Mouse (Mus musculus): Measurements from ENCODE around the gene Sulf2.
"Not testable (repeated sequence)": the region's sequence is repeated elsewhere in the genome, so short reads cannot be mapped to it uniquely, and the experiment has no call there.

Gene Sulf2

GRCm38 (mm10) chr2:166086457-166087233, 68.8 kb downstream of the Sulf2 start:
- DNase-seq (ENCODE audit: low read depth, low spot score) = no peak

DNA sequence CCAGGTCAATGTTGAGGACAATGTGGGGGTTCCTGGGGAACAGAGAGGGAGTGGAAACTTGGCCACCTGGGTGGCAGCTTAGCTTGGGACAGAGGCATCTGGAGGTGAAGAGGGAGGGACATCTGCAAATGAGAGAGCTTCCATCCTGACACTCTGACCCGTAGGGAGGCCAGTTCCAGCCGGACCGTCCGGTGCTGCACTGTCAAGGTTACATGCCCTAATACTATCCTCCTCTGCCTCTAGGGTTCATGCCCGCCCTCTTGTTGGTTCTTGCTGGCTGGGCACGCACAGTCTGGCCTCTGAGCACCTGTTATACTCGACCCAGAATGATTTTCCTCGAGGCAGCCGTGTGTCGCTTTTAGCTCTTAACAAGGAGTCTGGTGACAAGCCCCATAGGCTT, 69.7 kb downstream of the Sulf2 start:
- no peak for DNase-seq (ENCODE audit: low read depth, low spot score)

DNA sequence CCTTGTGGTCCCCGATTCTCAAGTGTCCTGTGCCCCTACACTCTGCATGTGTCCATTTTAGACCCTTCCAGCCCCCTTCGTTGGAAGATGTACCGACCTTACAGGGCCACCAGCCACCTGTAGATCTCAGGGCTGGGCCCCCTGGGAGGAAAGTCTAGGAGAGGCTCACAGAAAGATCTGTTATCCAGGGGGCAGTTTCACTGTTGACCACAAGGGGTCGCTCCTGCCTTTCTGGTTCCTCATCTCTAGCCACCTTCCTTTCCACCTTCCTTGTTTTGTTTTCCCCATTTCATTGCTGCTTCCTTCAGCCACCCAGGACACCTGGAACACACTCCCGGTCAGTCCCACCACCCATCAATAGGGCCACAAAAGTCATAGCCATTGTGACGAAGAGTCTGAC, 70.5 kb downstream of the Sulf2 start:
- DNase-seq (ENCODE audit: low read depth, low spot score) = not testable (repeated sequence)

DNA sequence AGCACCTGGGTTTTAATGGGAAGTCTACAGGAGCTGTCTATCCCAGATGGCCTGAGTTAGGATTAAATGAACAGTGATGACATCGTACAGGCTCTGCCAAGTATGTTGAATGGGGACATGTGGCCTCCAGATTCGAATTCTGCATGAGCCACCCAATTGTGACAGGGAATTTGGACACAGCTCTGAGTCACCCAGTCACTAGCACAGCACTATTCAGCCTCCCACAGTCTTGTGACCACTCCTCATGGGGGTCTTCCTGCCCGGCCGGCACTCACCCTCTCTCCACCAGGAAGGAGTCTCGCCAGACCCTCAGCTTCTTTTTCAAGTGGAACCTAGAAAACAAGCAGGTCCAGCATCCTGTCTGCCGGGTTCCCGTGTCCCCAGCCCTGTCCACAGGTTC, 71.4 kb downstream of the Sulf2 start:
- no peak for DNase-seq (ENCODE audit: low read depth, low spot score)

DNA sequence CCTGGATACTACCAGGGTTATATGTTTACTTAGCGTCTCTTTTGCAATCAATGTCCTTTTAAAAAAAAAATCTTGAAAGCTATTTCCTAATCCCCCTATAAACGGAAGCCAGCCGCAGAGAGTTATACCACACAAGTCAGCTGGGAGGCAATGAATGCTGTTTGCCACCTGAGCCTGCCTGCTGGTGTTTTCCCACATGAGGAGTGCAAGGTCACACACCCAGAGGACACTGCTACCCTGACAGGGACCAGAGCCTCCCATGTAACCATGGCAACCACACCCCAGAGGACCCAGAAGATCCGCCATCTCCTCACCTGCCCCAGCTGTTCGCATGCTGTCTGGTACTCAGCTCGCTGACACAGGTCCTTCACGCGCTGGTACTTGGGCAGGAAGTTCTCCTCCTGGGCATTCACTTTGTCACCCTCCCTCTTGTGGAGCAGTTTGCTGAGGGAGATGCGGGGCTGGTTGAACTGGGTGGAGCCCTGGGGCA, 71.9 kb downstream of the Sulf2 start:
- no peak for DNase-seq (ENCODE audit: low read depth, low spot score)

- no peak for DNase-seq (ENCODE audit: low read depth, low spot score)
Observed at GRCm38 (mm10) chr2:166082661-166083060, 72.8 kb downstream of the Sulf2 start.

- DNase-seq (ENCODE audit: low read depth, low spot score) = peak; percentile 58
Observed at GRCm38 (mm10) chr2:166082193-166082592, 73.3 kb downstream of the Sulf2 start.

GRCm38 (mm10) chr2:166080967-166081750, 74.3 kb downstream of the Sulf2 start:
- DNase-seq (ENCODE audit: low read depth, low spot score) = no peak

DNA sequence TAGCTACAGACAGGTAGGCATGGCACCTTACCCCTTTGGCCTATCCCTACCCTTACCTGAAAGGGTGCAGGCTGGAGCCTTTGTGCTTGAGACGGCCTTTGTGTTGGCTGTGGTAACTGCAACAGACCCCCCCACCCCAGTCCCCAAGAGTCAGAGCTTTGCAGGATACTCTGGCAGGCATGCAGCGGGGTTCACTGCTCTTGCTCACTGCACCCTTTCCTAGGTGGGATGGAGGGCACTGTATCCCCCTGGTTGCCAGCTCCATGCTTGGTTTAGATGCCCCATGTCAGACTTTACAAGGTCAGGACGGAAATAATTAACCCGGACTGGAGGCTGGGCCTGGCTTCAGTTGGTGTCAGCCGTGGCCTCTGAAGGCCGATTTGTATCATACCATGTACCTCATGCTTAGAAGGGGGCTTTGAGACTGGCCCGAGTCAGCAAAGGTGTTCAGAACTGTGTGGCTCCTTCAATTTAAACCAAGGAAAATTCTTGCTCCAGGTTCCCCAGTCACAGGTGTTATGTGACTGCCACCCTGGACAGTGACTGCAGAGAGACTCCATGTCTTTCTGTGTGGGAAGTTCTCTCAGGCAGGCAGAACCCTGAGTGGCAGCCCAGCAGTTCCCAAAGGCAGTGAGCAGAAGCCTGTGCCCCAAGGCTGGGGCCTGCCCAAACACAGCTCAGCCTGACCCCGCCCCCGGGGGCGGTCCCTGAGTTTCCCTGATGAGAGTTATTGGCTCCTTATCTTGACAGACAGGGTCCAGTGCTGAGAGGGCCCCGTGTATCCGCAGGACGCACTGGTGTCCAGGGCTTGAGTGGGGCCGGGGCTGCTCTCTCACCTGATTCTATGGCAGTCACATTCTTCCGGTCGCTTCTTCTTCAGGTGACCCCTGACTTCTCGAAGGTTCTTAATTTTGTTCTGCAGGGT, 75.2 kb downstream of the Sulf2 start:
- DNase-seq (ENCODE audit: low read depth, low spot score) = no peak

DNA sequence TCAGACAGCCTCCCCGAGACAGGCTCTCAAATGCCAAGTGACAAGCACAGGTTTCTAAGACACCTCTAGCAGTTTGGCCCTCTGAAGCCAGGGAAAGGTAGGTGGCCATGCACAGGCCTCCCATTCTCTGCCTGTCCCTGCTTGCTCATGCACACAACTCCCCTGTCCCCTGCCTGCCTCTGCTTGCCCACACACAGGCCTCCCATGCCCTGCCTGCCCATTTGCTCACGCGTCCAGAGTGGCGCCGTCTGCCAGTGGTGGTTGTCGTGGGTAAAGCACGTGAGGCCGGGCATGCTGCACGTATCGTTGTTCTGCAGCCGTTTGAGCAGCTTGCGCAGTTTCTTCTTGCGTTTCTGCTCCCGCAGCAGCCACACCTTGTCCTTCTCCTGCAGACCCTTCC, 76.2 kb downstream of the Sulf2 start:
- DNase-seq (ENCODE audit: low read depth, low spot score) = no peak

GRCm38 (mm10) chr2:166077371-166077770, 78.1 kb downstream of the Sulf2 start:
- DNase-seq (ENCODE audit: low read depth, low spot score) = no peak

GRCm38 (mm10) chr2:166074322-166074721, 81.1 kb downstream of the Sulf2 start:
- no peak for DNase-seq (ENCODE audit: low read depth, low spot score)

DNA sequence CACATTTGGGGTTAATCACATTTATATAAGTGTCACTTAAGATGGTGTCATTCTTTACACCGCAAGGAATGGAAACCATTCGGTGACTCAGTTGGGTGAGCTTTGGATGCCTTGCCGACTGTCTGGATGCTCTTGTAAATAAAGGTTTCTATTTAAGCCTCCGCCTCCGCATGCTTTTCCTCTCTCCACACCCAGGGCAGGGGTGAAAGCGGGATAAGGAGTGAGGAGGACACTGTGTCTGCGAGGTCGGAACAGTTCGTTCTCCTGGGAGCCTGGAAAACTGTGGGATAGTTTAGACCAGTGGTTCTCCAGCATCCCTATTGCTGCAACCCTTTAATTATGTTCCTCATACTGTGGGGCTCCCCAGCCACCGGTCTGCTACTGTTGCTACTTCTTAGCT, 82.4 kb downstream of the Sulf2 start:
- no peak for DNase-seq (ENCODE audit: low read depth, low spot score)

DNA sequence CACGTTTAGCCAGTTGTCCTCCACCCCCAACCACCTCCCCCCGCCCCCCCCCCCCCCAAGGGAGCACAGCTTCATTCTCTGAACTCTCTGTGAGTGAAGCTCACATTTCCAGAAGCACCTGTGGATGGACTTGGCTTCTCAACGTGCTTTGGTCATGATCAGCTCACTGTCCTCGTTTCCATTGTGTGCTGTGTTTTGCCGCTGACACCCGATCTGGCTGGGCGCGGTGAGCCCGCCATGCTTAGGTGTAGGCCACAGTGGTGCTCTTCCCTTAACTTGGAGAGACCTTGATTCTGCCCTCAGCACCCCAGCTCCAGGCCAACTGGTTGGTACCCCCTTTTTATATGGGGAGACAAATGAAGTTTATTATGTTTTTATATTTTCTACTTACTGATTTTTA, 83.6 kb downstream of the Sulf2 start:
- DNase-seq (ENCODE audit: low read depth, low spot score) = no peak

DNA sequence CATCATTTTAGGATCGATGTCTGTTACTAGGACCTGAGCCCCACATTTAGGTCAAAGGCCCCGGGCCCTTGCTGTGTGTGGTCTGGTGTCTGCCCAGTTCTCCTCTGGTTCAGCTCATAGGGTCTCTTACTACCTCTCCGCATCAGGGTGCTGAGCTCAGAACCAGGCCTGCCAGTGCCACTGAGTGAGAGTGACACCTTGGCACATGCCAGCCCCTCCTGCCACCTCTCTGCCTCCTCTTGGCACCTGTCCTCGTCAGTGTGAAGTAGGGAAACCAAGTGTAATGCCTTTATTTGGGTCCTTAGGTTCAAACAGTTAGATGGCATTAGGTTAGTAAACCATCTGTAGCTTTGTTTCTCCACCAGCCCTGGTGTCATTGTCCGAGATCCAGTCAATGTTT, 84.0 kb downstream of the Sulf2 start:
- DNase-seq (ENCODE audit: low read depth, low spot score) = no peak

- DNase-seq (ENCODE audit: low read depth, low spot score) = no peak
Observed at GRCm38 (mm10) chr2:166069738-166070137, 85.7 kb downstream of the Sulf2 start.

DNA sequence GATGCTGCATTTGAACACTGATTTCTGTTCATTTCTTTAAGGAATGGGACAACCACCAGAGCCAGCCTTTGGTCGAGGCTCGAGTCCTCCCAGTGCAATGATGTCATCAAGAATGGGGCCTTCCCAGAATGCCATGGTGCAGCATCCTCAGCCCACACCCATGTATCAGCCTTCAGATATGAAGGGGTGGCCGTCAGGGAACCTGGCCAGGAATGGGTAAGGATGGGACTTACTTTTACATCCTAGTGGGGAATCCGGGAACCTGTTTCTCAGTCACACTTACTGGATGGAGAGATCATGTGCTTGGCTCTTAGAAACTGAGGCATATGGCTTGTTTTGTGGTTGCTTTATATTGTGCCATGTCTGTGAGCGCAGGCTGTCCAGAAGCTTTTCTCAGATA, 86.3 kb downstream of the Sulf2 start:
- DNase-seq (ENCODE audit: low read depth, low spot score) = no peak

DNA sequence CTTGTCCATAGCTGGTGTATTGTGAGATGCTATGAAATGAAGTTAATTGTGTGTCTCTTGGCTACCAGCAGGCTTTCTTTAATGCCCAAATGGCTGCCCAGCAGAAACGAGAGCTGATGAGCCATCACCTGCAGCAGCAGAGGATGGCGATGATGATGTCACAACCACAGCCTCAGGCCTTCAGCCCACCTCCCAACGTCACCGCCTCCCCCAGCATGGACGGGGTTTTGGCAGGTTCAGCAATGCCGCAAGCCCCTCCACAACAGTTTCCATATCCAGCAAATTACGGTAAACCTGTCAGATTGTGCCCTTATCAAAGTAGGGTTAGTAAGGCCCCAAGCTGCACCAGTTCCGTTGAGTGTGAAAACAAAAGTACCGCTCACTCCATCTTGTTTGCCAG, 87.2 kb downstream of the Sulf2 start:
- DNase-seq (ENCODE audit: low read depth, low spot score) = no peak

DNA sequence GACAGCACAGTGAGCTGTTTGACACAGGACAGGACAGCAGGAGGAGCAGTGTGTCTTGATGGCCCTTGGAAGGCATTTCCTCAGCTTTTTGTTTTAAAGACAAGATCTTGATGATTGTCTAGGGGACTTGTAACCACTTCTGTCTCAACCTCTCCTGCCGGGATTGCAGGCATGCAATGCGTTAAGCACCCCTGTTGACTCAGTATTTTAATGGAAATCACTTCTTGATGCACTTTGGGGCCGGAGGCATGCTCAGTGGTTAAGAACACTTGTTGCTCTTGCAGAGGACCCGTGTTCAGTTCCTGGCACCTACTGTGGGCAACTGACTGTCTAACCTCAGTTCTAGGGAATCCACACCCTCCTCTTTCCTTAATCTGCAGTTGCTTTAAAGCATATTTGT, 89.0 kb downstream of the Sulf2 start:
- DNase-seq (ENCODE audit: low read depth, low spot score) = no peak

DNA sequence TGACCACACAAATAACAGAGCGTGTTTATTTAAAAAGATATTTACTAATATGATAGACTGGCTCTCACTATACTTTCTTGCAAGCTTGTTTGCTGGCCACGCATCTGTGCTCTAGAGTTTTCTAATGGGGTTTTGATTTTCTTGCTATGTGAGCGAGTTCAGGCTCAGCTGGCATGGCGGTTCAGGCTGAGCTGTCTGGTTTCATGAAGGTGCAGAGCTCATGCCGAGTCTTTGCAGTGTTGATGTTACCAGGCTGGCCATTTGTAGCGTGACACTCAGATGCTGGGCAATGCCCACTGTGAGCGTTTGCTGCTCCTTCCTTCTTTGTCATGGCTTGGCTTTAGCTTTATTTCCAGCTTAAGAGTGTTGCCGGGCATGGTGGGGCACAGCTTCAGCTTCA, 93.0 kb downstream of the Sulf2 start:
- no peak for DNase-seq (ENCODE audit: low read depth, low spot score)

GRCm38 (mm10) chr2:166062008-166062407, 93.5 kb downstream of the Sulf2 start:
- DNase-seq (ENCODE audit: low read depth, low spot score) = no peak

All from WW6 (cell line).